Mouse (Mus musculus): ENCODE measurements around the gene Fam13c.

- no peak for TF ChIP-seq CHD2 (IDR thresholded peaks at IDR 0.05; ENCODE audit: low read depth, low read length)
- no peak for TF ChIP-seq HCFC1 (IDR thresholded peaks at IDR 0.05; ENCODE audit: borderline replicate concordance, insufficient read depth, low read length)
- no peak for TF ChIP-seq MAFK (IDR thresholded peaks at IDR 0.05; ENCODE audit: insufficient read depth, low read depth, low read length)
- no peak for TF ChIP-seq ZNF384 (IDR thresholded peaks at IDR 0.05; ENCODE audit: low read depth, low read length)
- no peak for TF ChIP-seq ZC3H11A (IDR thresholded peaks at IDR 0.05; ENCODE audit: borderline replicate concordance, low read depth, low read length)
These were observed 54.2 kb downstream of the Fam13c start for GRCm38 (mm10) chr10:70494441-70494840.

Measured in ES-E14 (cell line).